Mouse (Mus musculus) right cerebral cortex, adult 2 months (tissue): ENCODE measurements around the gene Ccr5.
"Not testable (repeated sequence)": the region's sequence is repeated elsewhere in the genome, so short reads cannot be mapped to it uniquely, and the experiment has no call there.

Experiments
- DNase-seq, 2 experiments: peaks; one replicate each; pipeline ENCODE4 v3.0.0; 2021 to 2022; ENCODE audit warnings: low spot score in 2 of 2

Gene Ccr5

DNA sequence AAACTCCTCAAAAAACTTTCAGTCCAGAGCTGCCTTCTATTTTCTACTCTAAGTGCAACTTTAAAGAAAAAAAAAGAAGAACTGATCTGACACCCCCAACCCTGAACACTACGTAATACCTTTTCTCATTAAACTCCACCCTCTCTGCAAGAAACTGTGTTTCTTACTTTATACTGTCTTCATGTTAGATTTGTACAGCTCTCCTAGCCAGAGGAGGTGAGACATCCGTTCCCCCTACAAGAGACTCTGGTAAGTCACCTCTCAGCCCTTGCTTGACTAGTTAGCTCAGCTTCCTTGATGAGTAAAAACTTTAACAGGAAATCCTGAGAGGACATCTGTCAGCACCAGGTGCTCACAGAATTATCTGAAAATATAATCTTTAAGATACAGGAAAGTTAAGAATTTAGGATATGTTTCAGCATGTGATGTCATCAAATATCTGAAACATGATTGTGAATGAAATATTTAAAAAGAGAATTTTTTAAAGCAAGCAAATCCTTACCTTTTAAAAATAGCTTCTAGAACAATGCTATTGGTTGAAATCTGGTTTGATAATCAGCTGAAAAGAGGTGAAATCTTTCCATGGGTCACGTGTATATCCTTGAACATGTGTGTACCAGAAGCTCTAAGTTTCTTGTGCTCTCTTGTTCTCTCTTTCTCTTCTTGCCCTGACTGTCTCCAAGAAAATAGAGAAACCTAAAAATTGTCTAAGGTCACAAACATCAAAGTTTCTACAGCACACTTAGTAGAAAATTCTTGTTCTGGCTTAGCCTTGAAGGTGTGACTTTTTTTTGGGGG, at the start of gene Ccr5:
TSS of gene Ccr5 (plus strand) at position 157 of the 798 bp plus-strand sequence.
- DNase-seq = no peak

DNA sequence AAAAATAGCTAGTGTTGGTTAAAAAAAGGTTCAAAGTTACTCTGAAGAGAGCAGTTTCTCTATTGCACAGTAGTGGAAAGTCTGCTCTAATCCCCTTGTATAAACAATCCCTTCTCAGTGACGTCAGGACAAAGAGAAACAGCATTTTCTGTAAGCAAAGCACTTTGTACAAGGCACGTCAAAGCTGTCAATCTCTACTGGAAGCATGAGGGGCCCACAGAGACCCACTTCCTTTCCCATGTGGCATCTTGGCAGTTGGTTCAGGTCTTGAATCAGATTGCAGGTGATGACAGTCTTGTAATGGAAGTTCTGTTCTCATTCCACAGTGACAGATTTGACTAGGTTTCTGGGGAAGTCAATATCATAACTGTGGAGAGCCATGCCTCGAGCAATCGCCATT, 41.5 kb upstream of the Ccr5 start:
- no peak for DNase-seq

DNA sequence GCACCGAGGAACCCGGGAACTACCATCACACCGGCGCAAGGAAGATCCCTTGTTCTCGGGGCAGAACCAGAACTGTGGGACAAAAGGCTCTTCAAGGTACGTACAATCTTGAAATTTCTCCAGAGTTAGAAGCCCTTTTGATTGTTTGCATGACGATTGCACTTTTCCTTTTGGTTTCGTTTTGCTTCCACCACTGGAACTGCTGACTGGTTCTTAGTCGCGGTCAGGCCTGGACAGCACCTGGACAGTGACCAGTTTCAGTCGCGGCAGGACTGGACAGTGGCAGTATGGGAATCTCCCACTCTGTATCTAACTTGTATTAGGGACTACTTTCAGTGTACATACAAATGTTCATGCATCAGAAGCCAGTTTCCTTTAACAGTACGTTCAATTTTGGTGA, 40.9 kb upstream of the Ccr5 start:
- DNase-seq = not testable (repeated sequence)

DNA sequence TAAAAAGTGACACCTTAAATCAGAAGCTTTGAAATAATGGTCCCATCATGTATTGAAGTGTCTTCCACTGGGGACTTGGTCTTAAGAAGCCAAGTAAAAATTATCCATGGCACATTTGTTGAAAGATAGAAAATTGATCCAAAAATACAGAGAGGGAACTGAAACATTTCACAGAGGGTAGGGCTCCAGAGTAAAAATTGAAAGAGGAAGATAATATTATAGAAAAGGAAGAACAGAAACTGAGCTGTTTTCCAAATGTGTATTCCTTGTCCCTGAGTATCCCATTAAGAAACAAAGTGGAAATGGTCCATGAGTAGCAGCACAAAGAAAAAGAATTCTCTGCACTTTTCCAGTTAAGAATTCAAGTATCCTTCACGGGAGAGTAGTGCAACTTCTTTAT, 30.9 kb upstream of the Ccr5 start:
- no peak for DNase-seq

DNA sequence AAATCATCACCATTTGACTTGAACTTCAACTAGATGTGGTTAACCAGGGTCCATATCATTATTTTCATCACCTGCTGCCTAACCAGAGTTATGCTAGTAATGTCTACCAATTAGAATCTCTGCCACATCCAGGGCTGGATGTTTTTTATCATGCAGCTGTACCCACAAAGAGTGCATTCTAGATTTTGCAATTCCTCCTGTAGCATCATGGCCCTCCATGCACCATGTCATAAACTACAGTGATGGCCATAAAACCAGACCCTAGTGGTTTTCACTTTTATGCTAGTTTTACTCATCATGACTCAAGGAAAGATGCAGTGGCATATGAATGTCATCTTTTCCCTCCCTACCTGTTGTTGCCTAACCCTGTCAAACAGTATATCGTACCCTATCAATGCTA, 22.2 kb upstream of the Ccr5 start:
- DNase-seq = no peak

DNA sequence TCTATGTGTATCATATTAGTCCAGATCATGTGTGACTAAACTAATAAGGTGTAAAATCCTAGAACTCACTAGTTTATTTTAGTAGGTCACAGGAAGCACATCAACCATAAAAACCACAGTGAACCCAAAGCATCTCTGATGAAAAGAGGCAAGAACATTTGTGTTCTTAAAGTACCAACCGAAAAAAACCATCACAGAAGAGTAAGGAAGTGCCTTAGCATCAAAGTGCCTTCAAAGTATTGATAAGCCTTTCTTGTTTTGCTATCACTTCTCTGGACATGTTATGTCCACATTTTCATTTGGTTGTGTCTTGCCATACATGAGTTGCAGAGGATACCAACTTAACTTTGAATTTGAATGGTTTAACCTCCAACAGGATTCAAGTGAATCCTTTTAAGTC, 21.0 kb upstream of the Ccr5 start:
- DNase-seq = no peak

DNA sequence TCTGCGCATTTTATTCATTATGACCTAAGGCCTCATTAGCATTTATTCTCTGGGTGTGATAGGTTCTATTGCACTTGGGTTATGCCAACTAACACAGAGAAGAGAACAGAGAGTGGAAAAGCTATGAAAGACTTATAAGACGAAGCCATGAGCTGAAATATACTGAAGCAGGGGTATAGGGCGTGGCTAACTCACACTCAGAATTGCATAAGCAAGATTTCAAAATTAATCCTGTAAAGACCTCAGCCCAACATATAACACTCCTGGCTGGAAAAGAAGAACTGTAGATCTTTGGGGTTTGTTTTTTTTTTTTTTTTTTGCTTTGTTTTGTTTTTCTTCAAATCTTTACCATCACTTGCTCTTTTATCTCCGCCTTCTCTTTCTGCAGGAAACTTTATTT, 19.6 kb upstream of the Ccr5 start, which contains the start of gene Ccr2:
TSS of gene Ccr2 (plus strand) at position 228 of the 400 bp plus-strand sequence.
- DNase-seq = no peak

DNA sequence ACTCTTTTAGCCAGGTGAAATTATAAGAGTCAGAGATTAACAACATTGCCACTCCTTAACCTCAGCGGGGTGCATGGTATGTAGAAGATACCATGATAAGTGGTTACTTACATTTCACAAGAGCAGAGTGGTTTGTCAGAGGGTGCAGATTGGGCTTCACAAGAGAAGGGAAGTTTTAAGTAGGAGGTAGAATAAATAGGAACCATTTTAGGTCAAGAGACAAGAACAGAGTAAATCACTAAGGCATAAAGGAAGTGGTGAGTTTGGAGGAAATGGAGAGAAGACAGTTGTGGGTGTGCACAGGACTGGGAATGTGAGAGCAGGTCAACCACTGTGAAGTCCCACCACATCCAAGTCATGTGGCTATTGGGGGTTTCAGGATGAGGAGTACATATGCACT, 18.1 kb upstream of the Ccr5 start:
- no peak for DNase-seq

DNA sequence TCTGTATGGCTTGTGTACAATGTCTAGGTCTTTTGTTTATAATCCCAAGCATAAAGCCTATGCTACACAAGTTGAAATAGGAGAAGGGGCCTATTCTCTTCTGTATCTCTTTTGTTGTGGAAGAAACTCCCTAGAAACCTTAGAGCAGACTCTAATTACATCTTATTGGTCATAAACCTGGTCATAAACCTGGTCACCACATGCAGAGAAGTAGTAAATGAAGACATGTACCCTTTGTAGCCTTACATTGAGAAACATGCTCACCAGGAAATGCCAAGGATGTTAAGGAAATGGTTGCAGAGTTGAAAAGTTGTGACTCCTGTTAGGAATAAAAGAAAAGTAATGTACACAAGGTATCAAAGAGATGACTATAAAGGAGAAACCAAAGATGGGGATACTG, 16.1 kb upstream of the Ccr5 start:
- DNase-seq = no peak

DNA sequence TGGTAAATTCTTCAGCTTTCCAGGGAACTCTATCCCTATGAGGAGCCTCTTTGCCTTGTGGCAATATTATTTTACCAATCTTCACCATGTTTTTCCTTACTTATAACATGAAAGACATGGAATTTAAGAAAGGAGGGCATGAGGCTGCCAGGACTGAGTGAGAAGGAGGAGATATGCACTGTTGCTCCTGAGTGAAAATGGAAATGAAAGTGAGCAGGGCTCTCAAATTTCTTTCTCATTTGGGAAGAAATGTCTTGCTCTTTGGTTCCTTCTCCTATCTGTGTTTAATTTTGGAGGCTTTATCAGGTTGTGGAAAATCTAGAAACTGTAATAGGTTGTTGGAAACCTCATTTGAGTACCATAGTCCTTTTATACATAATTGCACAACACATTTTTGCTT, 14.1 kb upstream of the Ccr5 start:
- no peak for DNase-seq

DNA sequence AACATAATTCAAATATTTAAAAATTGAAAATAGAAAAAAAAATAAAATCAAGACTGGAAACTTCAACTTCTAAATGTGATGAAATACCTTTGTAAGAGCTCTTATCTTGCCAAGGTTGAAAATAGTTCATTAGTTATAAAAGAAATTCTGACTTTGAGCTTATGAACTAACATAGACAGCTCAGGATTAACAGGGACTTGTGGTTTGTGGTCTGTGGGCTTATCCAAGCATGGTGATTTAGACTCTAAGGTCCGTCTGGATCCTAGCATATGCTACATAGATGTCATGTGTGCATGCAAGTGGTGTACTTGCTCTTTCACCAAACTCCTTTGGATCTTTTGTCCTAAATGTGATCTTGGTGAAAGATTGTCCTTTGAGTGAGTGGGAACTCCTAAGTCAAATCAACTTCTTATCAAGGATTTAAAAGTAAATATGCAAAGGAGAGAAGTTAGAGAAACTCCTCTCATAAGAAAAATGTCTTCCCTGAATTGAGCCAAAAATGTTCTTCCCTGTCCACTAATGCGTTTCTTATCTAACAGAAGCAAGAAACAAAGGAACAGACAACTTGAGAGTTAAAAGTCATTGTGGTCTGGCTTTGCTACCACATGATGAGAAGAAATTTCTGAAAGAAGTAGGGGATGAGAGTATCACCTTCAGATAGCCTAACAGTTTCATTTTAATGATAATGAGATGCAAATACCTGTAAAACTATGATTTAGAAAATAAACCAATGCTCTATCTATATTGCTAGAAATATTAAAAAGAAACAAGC, 12.8 kb upstream of the Ccr5 start:
- DNase-seq = no peak

DNA sequence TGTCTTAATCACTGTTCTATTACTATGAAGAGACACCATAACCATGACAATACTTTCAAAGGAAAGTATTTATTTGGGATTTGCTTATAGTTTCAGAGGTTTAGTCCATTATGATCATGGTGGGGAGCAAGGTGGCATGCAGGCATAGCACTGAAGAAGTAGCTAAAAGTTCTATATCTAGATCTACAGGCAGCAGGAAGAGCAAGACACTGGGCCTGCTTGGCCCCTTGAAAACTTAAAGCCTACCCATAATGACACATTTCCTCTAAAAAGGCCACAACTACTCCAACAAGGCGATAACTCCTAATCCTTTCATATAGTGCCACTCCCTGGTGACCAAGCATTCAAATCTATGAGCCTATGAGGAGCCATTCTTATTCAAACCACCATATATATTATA, 9.3 kb upstream of the Ccr5 start:
- DNase-seq = no peak

DNA sequence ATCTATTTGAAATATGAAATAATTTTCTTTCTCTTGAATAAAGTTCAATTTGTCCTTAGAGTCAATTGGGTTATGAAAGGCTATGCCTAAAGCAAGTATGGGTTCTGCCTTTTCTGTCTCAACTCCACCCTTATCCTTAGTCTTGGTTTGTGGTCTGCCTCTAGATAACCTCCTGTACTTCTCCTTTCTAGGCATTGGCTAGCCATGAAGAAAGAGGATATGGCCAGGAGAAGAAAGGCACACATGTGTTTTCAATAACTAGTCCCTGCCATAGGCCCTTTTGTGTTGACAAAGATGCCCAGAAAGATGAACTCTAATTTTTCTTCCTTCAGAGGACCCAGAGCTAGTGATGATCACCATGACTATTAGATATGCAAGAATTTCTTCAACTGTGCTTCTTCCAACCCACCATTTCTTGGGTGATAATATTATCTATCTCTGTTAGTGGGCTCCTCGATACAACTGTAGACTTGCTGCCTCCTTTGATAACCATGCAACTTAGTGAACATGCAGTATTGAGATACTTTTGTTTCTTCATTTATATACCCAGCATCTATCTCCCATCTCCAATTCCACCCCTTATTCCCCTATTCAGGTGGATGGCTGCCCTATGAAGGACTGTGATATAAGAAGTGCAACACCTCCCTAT, 8.6 kb upstream of the Ccr5 start:
- DNase-seq = no peak

DNA sequence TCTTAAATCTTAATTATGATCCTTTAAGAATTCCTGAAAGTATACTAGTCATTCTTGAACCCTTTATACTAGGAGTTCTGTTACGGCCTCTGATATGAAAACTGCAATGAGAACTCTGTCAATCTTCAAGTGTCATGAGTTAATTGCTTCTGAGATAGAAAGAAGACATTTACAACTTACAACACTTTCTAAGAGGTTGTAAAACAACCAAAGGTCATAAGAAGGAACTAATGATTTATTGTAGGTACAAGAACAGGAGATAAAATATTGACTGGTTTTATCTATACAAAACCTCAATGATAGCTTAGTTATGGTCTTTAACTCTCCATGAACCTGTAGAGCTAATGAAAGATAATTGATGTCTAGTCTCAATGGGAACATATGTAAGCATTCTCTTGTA, 7.6 kb upstream of the Ccr5 start:
- no peak for DNase-seq

DNA sequence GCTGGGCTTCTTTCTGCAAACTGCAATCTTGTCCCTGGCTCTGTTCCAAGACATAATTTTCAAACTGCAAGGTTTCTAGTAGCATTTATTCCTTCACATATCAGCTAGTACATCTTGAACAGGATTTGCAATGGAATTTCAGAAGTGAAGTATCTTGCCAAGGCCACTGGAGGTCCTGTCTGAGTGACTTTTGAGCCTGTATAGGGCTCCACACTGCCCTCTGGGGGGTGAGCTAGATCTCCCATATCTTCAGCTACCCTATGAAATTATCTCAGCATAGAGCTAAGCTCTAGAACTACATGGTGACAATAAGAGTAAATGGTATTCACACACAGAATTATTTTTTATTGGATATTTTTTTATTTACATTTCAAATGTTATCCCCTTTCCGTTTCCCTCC, 2.9 kb upstream of the Ccr5 start:
- peak in 1 of 2 experiments; percentile 15 for DNase-seq

DNA sequence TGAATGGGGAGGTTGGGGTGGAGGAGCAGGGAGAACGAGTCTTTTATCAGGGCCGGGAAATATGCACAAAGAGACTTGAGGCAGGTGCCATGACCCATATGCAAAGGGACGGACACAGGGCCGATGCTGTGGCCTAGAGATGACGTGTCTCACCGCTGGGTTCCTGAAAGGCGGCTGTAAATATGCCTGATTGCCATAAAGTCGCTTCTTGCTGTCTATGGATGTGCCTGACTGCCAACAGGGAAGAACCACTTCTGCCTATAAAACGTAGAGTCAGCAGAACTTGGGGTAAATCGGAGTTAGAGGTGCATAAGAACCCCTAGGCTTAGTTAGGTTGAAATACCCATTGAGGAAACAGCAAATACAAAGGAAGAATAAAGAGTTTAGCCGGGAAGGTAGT, 4.2 kb downstream of the Ccr5 start:
- no peak for DNase-seq

DNA sequence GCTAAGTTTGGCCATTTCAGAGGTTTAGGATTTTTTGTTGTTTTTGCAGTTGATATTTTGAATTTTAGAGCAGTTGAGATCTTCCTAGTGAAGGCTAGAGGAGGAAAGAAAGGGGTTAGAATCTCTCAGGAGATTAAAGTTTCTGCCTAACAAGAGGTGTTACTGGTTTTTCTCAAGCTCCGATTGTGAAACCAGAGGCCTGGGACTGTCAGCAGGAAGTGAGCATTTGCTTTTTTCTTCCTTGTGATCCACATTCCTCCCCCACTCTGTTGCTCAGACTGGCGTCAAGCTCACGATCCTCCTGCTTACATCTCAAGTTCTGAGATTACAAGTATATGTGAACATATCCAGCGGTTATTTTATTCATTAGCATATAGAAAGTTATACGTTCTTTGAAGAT, 5.0 kb downstream of the Ccr5 start:
- DNase-seq = no peak

DNA sequence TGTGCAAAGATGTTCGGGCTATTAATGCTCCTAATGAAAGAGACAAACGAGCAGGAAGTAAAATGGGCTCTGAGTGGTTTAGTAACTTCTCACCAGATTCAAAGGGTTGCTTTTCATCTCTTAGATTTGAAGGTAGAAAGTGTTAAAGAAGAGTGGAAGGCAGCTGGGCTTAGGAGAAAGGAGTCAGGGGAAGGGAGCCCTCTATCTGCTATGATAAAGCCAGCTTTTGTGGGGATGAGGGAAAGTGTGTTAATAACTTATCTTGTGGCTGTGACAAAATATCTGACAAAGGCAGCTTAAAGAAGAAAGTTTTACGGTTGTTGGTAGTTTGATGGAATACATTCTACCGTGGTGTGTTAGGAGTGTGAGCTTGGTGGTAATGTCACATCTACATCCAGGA, 6.1 kb downstream of the Ccr5 start:
- DNase-seq = no peak

DNA sequence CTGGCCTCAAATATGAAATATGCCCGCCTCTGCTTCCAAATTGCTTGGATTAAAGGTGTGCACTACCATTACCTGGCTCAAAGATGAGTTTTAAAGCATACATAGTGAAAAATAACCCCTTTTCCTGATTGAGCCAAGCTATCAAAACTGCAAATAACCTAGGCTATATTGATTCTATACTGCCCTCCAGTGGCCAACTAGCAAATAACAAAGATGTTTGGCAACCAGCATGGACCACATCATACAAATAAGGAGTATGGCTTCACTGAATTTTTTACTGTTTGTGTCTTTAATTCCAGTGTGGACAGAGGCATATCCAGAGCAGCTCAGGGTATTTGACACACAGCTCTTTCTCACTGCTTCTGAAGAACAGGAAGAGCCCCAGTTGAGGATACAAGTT, 7.0 kb downstream of the Ccr5 start:
- DNase-seq = peak; percentile 60 to 66

DNA sequence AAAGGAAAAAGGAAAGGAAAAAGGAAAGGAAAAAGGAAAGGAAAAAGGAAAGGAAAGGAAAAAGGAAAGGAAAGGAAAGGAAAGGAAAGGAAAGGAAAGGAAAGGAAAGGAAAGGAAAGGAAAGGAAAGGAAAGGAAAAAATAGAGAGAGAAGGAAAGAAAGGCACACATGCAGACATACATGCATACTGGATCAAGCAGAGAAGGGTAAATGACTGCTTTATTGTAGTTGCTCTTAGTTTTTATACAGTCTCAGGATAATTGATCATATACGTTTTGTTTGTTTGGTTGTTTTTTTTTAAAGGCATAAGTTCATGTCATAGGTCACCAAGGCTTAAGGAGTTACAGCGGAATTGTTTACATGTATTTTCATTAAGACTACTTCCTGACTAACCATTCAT, 11.6 kb downstream of the Ccr5 start:
- not testable (repeated sequence) for DNase-seq

DNA sequence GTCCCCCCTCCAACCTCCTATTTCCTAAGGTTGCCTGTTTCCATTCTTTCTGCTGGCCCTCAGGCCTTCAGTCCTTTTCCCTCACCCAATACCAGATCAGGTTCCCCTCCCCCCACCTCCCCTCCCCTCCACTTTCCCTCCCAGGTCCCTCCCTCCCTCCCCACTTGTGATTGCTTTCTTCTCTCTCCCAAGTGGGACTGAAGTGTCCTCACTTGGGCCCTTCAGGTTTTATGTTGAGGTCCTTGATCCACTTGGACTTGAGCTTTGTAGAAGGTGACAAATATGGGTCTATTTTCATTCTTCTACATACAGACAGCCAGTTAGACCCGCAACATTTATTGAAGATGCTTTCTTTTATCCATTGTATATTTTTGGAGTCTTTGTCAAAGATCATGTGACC, 13.6 kb downstream of the Ccr5 start:
- not testable (repeated sequence) for DNase-seq

DNA sequence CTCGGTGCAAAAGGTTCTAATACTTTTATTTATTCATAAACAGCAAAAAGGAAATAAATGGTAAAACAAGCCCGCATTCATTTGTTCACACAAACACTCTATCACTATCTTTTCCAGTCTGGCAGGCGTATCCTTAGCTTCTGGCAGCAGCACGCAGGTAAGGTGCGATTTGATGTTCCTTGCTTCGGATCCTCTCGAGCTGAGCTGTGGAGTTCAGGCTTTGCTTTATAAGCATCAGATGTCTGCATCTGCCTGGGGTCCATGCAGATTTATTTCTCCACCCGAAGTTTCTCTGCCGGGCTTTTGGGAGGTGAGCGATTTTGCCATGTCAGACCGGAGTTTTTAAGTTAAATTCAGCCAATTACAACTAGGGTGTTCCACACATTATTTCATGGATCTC, 16.3 kb downstream of the Ccr5 start:
- no peak for DNase-seq
